8 mouse cellular contexts compared by ENCODE assay signal in genomic region chr11:109178788-109179518, GRCm38 (mm10). TPM values are rescaled to one million over a fixed set of nuclear protein-coding genes. Genes with fewer than 3 reads are reported as not detected.
DNase-seq lines count a peak whose midpoint lies in the region; ATAC-seq and TF ChIP-seq lines count a peak whose summit lies in the region.

No protein-coding gene starts in this region.

- H3K4me2 ChIP-seq in lung, embryonic 14.5 days = no peak overlapping the region

- H3K4me1 ChIP-seq in lung, embryonic 14.5 days (ENCODE audit: insufficient read depth) = no peaks in the 10 kb centered on the region

- H3K4me3 ChIP-seq in lung, embryonic 14.5 days (ENCODE audit: low read depth, low read length) = no peak overlapping the region

- ATAC-seq in cerebellum, adult (ENCODE audit: insufficient number of reproducible peaks, low FRiP score, low TSS enrichment) = peak; percentile 76
- no peak for ATAC-seq in lung, embryonic 14.5 days (ENCODE audit: insufficient read depth)

- no peak overlapping the region for H3K9ac ChIP-seq in lung, embryonic 14.5 days

- no peaks in the 10 kb centered on the region for H3K36me3 ChIP-seq in lung, embryonic 14.5 days (ENCODE audit: insufficient read depth)

- no peaks in the 10 kb centered on the region for H3K9me3 ChIP-seq in lung, embryonic 14.5 days (ENCODE audit: low read depth, low read length)

- no peak overlapping the region for H3K27ac ChIP-seq in lung, embryonic 14.5 days (ENCODE audit: low read depth)

- no peaks in the 10 kb centered on the region for H3K27me3 ChIP-seq in lung, embryonic 14.5 days (ENCODE audit: insufficient read depth, low read length)

- 50% methylated on average over 8 of the region's 8 CpGs for WGBS in lung, embryonic 14.5 days

- TF ChIP-seq CTCF in lung, embryonic 14.5 days (IDR thresholded peaks at IDR 0.05; ENCODE audit: low read depth) = peak; percentile 74

- peak; percentile 26 for DNase-seq in ovary, adult 18-20 months (ENCODE audit: low spot score)
- DNase-seq in ovary, postnatal 10 days (ENCODE audit: low spot score) = no peak
- peak; percentile 43 to 60 for DNase-seq in frontal cortex, postnatal 36 days (ENCODE audit: low spot score in 2 of 2)
- DNase-seq in layer of hippocampus, adult 11-12 months (ENCODE audit: low spot score) = peak; percentile 56
- peak; percentile 79 for DNase-seq in lung, embryonic 14.5 days
- DNase-seq in testis, postnatal 10 days (ENCODE audit: low spot score) = peak; percentile 60
- DNase-seq in spleen, postnatal 10 days (ENCODE audit: low spot score in 2 of 2) = no peak

RNA-seq across cellular contexts. Expression of gene E030025P04Rik, which starts 34.8 kb away (rescaled TPM):
- polyA plus RNA-seq in lung, embryonic 14.5 days (2014; fragmentation: Nextera tagmentation; extraction: Ambion mirVana) = not detected in 2 replicates

Comparison
In these comparisons a context has a peak if more than half of its experiments do, and no peak if none do; other contexts are left out.
1. DNase-seq: peak in ovary, adult 18-20 months (single experiment), frontal cortex, postnatal 36 days (2 of 2), layer of hippocampus, adult 11-12 months (single experiment), lung, embryonic 14.5 days (single experiment) and testis, postnatal 10 days (single experiment); none in ovary, postnatal 10 days (single experiment) and spleen, postnatal 10 days (0 of 2).